Mouse (Mus musculus) spleen, adult 2 months (tissue): ENCODE results near the gene Gm21992. TPM values are rescaled to one million over a fixed set of nuclear protein-coding genes. Genes with fewer than 3 reads are reported as not detected.

Source experiments
- DNase-seq, 2 experiments: peaks; one replicate each; pipeline versions ENCODE4 v3.0.0 to v3.0.0-alpha.2; 2012 to 2021; ENCODE audit warnings: low spot score in 2 of 2, low read depth in 1 of 2
- H3K27ac ChIP-seq: fragments of 200-500 bp; 2 replicates; pipeline ENCODE4 v1.5.1; 2012; ENCODE audit warnings: low read length, inconsistent platforms; ENCODE audit not compliant: insufficient read depth
- H3K27me3 ChIP-seq: fragments of 200-500 bp; 2 replicates; pipeline ENCODE4 v1.6.1; 2012; ENCODE audit warnings: mild to moderate bottlenecking, moderate library complexity, low read length, inconsistent platforms; ENCODE audit not compliant: control insufficient read depth, insufficient read depth
- H3K36me3 ChIP-seq: fragments of 200-500 bp; 2 replicates; pipeline ENCODE4 v1.6.1; 2012; ENCODE audit warnings: mild to moderate bottlenecking, low read length, inconsistent platforms; ENCODE audit not compliant: control insufficient read depth, insufficient read depth
- H3K4me1 ChIP-seq: fragments of 200-500 bp; 2 replicates; pipeline ENCODE4 v1.6.1; 2011; ENCODE audit warnings: inconsistent platforms; ENCODE audit not compliant: control insufficient read depth, insufficient read depth, insufficient read length
- H3K4me3 ChIP-seq: fragments of 200-500 bp; 2 replicates; pipeline ENCODE4 v1.5.1; 2011; ENCODE audit warnings: mild to moderate bottlenecking, inconsistent platforms; ENCODE audit not compliant: insufficient read depth, insufficient read length; ENCODE audit errors: extremely low read depth
- CTCF ChIP-seq: fragments of 200-500 bp; IDR thresholded peaks from 2 replicates; pipeline ENCODE4 v1.5.1; 2011; ENCODE audit warnings: mild to moderate bottlenecking, inconsistent platforms; ENCODE audit not compliant: insufficient read depth, insufficient read length, insufficient replicate concordance; ENCODE audit errors: extremely low read depth
- POLR2A ChIP-seq: fragments of 200-500 bp; IDR thresholded peaks from 2 replicates; pipeline ENCODE4 v1.6.1; 2011; ENCODE audit warnings: low read depth, low read length, inconsistent platforms
- WGBS: fragments of 180-500 bp; shearing (Covaris S2); methylation state at CpG from one replicate; pipeline ENCODE4 v1.1.7; 2018; 5-methylcytosine and 5-hydroxymethylcytosine counted together
- polyA plus RNA-seq: library from polyadenylated mRNA; depleted of rRNA; stranded (reverse); fragments of >200 nt; gene quantifications from 2 replicates; pipeline ENCODE4 v1.2.3, GENCODE M21; 2012

Gm21992 gene
- polyA plus RNA-seq, 1 experiment: 15.0 TPM

- H3K4me3 ChIP-seq: no peak overlapping the region
- no peak for DNase-seq
- no peaks in the 10 kb centered on the region for H3K27me3 ChIP-seq
- TF ChIP-seq POLR2A: no peak
- TF ChIP-seq CTCF: no peak
- no peak overlapping the region for H3K27ac ChIP-seq
- no peaks in the 10 kb centered on the region for H3K4me1 ChIP-seq
- H3K36me3 ChIP-seq: no peaks in the 10 kb centered on the region
- 76% methylated on average over 3 of the region's 3 CpGs for WGBS
Observed at GRCm38 (mm10) chr19:4733052-4733451, 78.4 kb downstream of the Gm21992 start.

- H3K36me3 ChIP-seq: no peaks in the 10 kb centered on the region
- DNase-seq: no peak
- H3K27me3 ChIP-seq: no peaks in the 10 kb centered on the region
- 87% methylated on average over 9 of the region's 9 CpGs for WGBS
- no peak overlapping the region for H3K27ac ChIP-seq
- no peaks in the 10 kb centered on the region for H3K4me1 ChIP-seq
- TF ChIP-seq CTCF: no peak
- no peak for TF ChIP-seq POLR2A
- no peak overlapping the region for H3K4me3 ChIP-seq
Observed at GRCm38 (mm10) chr19:4729186-4729585, 82.2 kb downstream of the Gm21992 start.

- 70% methylated on average over 11 of the region's 11 CpGs for WGBS
- no peaks in the 10 kb centered on the region for H3K27me3 ChIP-seq
- TF ChIP-seq POLR2A (no peak), CTCF (no peak)
- no peak overlapping the region for H3K27ac ChIP-seq
- H3K4me1 ChIP-seq: peaks cover 2% of the 10 kb centered on the region; the same call in 1 of the 2 replicates
- H3K4me3 ChIP-seq: no peak overlapping the region
- H3K36me3 ChIP-seq: no peaks in the 10 kb centered on the region
- no peak for DNase-seq
Observed at GRCm38 (mm10) chr19:4720671-4721244, 90.7 kb downstream of the Gm21992 start.

GRCm38 (mm10) chr19:4720112-4720511 is 91.3 kb downstream of the Gm21992 start:
- H3K4me3 ChIP-seq: no peak overlapping the region
- H3K36me3 ChIP-seq: no peaks in the 10 kb centered on the region
- no peak overlapping the region for H3K27ac ChIP-seq
- TF ChIP-seq POLR2A (no peak), CTCF (no peak)
- H3K27me3 ChIP-seq: no peaks in the 10 kb centered on the region
- H3K4me1 ChIP-seq: peaks cover 2% of the 10 kb centered on the region; the same call in 1 of the 2 replicates
- DNase-seq: no peak
- 89% methylated on average over 15 of the region's 15 CpGs for WGBS

- Histone ChIP-seq H3K4me1 (peaks cover 2% of the 10 kb centered on the region; the same call in 1 of the 2 replicates), H3K27me3 (peaks cover 2% of the 10 kb centered on the region; the same call in 1 of the 2 replicates), H3K36me3 (no peaks in the 10 kb centered on the region), H3K4me3 (no peak overlapping the region), H3K27ac (no peak overlapping the region)
- TF ChIP-seq POLR2A (no peak), CTCF (no peak)
- 77% methylated on average over 5 of the region's 5 CpGs for WGBS
- DNase-seq: no peak
Observed at GRCm38 (mm10) chr19:4719351-4719764, 92.1 kb downstream of the Gm21992 start.

GRCm38 (mm10) chr19:4718716-4719115 is 92.7 kb downstream of the Gm21992 start:
- WGBS: 24% methylated on average over 11 of the region's 12 CpGs
- no peak overlapping the region for H3K27ac ChIP-seq
- no peak for DNase-seq
- peaks cover 2% of the 10 kb centered on the region; the same call in 1 of the 2 replicates for H3K27me3 ChIP-seq
- no peaks in the 10 kb centered on the region for H3K36me3 ChIP-seq
- TF ChIP-seq CTCF: no peak
- no peak for TF ChIP-seq POLR2A
- H3K4me1 ChIP-seq: peaks cover 2% of the 10 kb centered on the region; the same call in 1 of the 2 replicates
- H3K4me3 ChIP-seq: no peak overlapping the region

- no peak overlapping the region for H3K4me3 ChIP-seq
- H3K27ac ChIP-seq: no peak overlapping the region
- no peaks in the 10 kb centered on the region for H3K36me3 ChIP-seq
- H3K27me3 ChIP-seq: peaks cover 3% of the 10 kb centered on the region; the same call in 1 of the 2 replicates
- TF ChIP-seq POLR2A (no peak), CTCF (no peak)
- DNase-seq: no peak
- peaks cover 2% of the 10 kb centered on the region; the same call in 1 of the 2 replicates for H3K4me1 ChIP-seq
- 96% methylated on average over 2 of the region's 2 CpGs for WGBS
Observed at GRCm38 (mm10) chr19:4717281-4717680, 94.1 kb downstream of the Gm21992 start.
